Mouse (Mus musculus) spleen, adult 2 months (tissue): ENCODE results near the gene Prkar1a.

Source experiments
- CTCF ChIP-seq: fragments of 200-500 bp; IDR thresholded peaks from 2 replicates; pipeline ENCODE4 v1.5.1; 2011; ENCODE audit warnings: mild to moderate bottlenecking, inconsistent platforms; ENCODE audit not compliant: insufficient read depth, insufficient read length, insufficient replicate concordance; ENCODE audit errors: extremely low read depth
- POLR2A ChIP-seq: fragments of 200-500 bp; IDR thresholded peaks from 2 replicates; pipeline ENCODE4 v1.6.1; 2011; ENCODE audit warnings: low read depth, low read length, inconsistent platforms

GRCm38 (mm10) chr11:109706586-109706985, 57.4 kb downstream of the Prkar1a start:
- no peak for TF ChIP-seq CTCF
- TF ChIP-seq POLR2A: no peak
